Mouse (Mus musculus): Measurements from ENCODE around the gene Cad.

Gene Cad

GRCm38 (mm10) chr5:31071821-31072220 is 17.2 kb downstream of the Cad start:
- no peak for DNase-seq

- no peak for DNase-seq
Observed at GRCm38 (mm10) chr5:31073176-31073575, 18.6 kb downstream of the Cad start.

GRCm38 (mm10) chr5:31076346-31076745 is 21.8 kb downstream of the Cad start:
- DNase-seq, result no peak

GRCm38 (mm10) chr5:31080059-31080794 is 25.6 kb downstream of the Cad start:
- peak; percentile 56 for DNase-seq

- no peak for DNase-seq
Observed at GRCm38 (mm10) chr5:31080795-31081164, 26.2 kb downstream of the Cad start.

GRCm38 (mm10) chr5:31081386-31081785 is 26.8 kb downstream of the Cad start:
- DNase-seq, result peak; percentile 70

- peak; percentile 85 for DNase-seq
Observed at GRCm38 (mm10) chr5:31082355-31082754, 27.8 kb downstream of the Cad start.

- DNase-seq, result peak; percentile 33
Observed at GRCm38 (mm10) chr5:31082935-31083625, 28.5 kb downstream of the Cad start.

- no peak for DNase-seq
Observed at GRCm38 (mm10) chr5:31083949-31084348, 29.4 kb downstream of the Cad start.

GRCm38 (mm10) chr5:31086606-31087005 is 32.0 kb downstream of the Cad start:
- no peak for DNase-seq

GRCm38 (mm10) chr5:31087131-31087530 is 32.6 kb downstream of the Cad start:
- no peak for DNase-seq

- no peak for DNase-seq
Observed at GRCm38 (mm10) chr5:31092231-31092975, 37.8 kb downstream of the Cad start.

GRCm38 (mm10) chr5:31093151-31094041 is 38.8 kb downstream of the Cad start:
- peak; percentile 60 for DNase-seq

GRCm38 (mm10) chr5:31094100-31094798 is 39.7 kb downstream of the Cad start:
- no peak for DNase-seq

GRCm38 (mm10) chr5:31094799-31095691 is 40.5 kb downstream of the Cad start:
- peak; percentile 88 for DNase-seq

- DNase-seq, result no peak
Observed at GRCm38 (mm10) chr5:31095711-31096480, 41.3 kb downstream of the Cad start.

- no peak for DNase-seq
Observed at GRCm38 (mm10) chr5:31105814-31106335, 51.3 kb downstream of the Cad start, which contains the start of gene Dnajc5g. Gene Dnajc5g, plus strand, starts transcription at chr5:31106285.

- DNase-seq, result no peak
Observed at GRCm38 (mm10) chr5:31108000-31108490, 53.5 kb downstream of the Cad start, which contains the start of gene Slc30a3. Gene Slc30a3, minus strand, starts transcription at chr5:31108237.

GRCm38 (mm10) chr5:31110781-31111180 is 56.2 kb downstream of the Cad start:
- no peak for DNase-seq

Data from lung, postnatal 10 days (tissue).